Mouse (Mus musculus) retina, embryonic 14.5 days (tissue): Measurements from ENCODE around the gene B3gnt4.

Experiments used
- DNase-seq: peaks from one replicate; pipeline ENCODE4 v3.0.0-alpha.2; 2015; ENCODE audit warnings: low spot score

B3gnt4 gene

GRCm38 (mm10) chr5:123525916-123526495 is 15.7 kb downstream of the B3gnt4 start:
- DNase-seq = no peak

GRCm38 (mm10) chr5:123528641-123529040 is 18.4 kb downstream of the B3gnt4 start:
- DNase-seq = no peak

GRCm38 (mm10) chr5:123530056-123530455 is 19.8 kb downstream of the B3gnt4 start:
- no peak for DNase-seq

- DNase-seq = no peak
These were observed 23.5 kb downstream of the B3gnt4 start for GRCm38 (mm10) chr5:123533801-123534200.

- no peak for DNase-seq
These were observed 45.4 kb downstream of the B3gnt4 start for GRCm38 (mm10) chr5:123555693-123556092.

- DNase-seq = no peak
These were observed 46.2 kb downstream of the B3gnt4 start for GRCm38 (mm10) chr5:123556451-123556850.

- DNase-seq = no peak
These were observed 49.3 kb downstream of the B3gnt4 start for GRCm38 (mm10) chr5:123559588-123559987.

- DNase-seq = no peak
These were observed 50.9 kb downstream of the B3gnt4 start for GRCm38 (mm10) chr5:123561128-123561527.
